In the genomic region with DNA sequence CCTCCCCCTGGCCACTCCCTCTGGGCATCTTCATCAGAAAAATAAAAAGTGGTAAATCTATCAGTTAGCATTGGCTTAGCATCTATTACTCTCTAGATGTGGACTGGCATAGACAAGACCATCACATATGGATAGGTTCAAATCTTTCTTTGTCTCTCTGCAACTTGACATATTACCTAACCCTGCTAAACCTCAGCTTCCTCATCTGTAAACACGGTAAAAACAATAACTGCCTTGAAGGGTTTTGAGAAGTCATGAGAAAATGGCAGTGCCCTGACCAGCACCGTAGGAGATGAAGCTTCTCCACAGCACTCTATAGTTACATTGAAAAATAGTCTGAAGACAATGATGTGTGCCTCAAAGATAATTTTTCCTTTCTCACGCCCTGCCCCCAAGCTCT, we compare ENCODE assay signal across 16 mouse cellular contexts. TPM values are rescaled to one million over a fixed set of nuclear protein-coding genes. Genes with fewer than 3 reads are reported as not detected.
"Had no signal": no experiment of that assay in that cellular context is flagged by ENCODE, and none has a peak within 500 bp of the region (broad histone marks: within the 10 kb centered on the region; RNA-seq: fewer than 3 reads in every experiment).

No protein-coding gene starts in this region.

- ATAC-seq: midbrain, embryonic 16.5 days had no signal

- H3K9ac ChIP-seq: limb, embryonic 13.5 days; liver, embryonic 15.5 days; lung, embryonic 14.5 days; midbrain, embryonic 12.5 days had no signal

- H3K4me2 ChIP-seq: limb, embryonic 13.5 days; liver, embryonic 11.5 days; liver, embryonic 15.5 days; lung, embryonic 14.5 days; midbrain, embryonic 12.5 days had no signal

- H3K9me3 ChIP-seq: limb, embryonic 13.5 days; liver, embryonic 15.5 days; midbrain, embryonic 12.5 days had no signal

- H3K36me3 ChIP-seq: limb, embryonic 13.5 days; liver, embryonic 15.5 days; midbrain, embryonic 12.5 days had no signal

- H3K4me3 ChIP-seq: layer of hippocampus, adult 2 months; limb, embryonic 13.5 days; liver, embryonic 15.5 days; midbrain, embryonic 12.5 days had no signal

- H3K27ac ChIP-seq: layer of hippocampus, adult 2 months; limb, embryonic 13.5 days; liver, embryonic 15.5 days; midbrain, embryonic 12.5 days; stomach, postnatal 0 days had no signal

- DNase-seq: kidney, postnatal 10 days; kidney, postnatal 4 days; left cerebral cortex, postnatal 4 days; lung, embryonic 14.5 days; lung, postnatal 10 days; lung, postnatal 4 days; thymus, adult 18-20 months; thymus, postnatal 25 days had no signal

- H3K4me1 ChIP-seq: liver, embryonic 15.5 days; midbrain, embryonic 12.5 days had no signal

RNA-seq across cellular contexts. Expression of a gene that starts 1.5 kb away (rescaled TPM):
- polyA plus RNA-seq: neural tube, embryonic 14.5 days had no signal
